Mouse (Mus musculus): ENCODE results near the gene Fam196b. TPM values are rescaled to one million over a fixed set of nuclear protein-coding genes. Genes with fewer than 3 reads are reported as not detected.

The Fam196b gene
- total RNA-seq, 1 experiment, result 0.36 TPM

DNA sequence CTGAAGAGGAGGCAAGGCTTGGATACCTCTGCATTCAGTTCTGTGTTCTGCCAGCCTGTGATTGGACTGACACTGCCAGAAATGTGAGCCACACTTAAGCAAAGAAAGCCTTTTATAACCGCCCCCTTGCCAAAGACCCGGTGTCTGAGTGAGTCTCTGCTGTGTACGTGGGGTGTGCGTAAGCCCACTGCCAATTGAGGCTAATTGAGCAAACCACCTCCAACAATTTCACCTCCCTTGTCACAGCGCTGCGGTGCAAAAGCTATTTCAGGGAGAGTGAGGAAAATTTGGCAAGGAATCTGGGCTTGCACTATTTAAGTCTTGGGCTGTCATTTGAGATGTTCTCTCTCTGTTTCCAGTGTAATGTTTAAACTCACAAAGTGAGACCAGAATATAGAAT is 106.4 kb downstream of the Fam196b start:
- Histone ChIP-seq H3K27ac (ENCODE audit: insufficient read depth, low read depth, low read length, poor library complexity, severe bottlenecking) (no peak overlapping the region), H3K36me3 (ENCODE audit: control insufficient read depth, insufficient read depth, low read length, poor library complexity, severe bottlenecking) (no peaks in the 10 kb centered on the region), H3K9ac (ENCODE audit: insufficient read depth, low read depth, low read length, poor library complexity, severe bottlenecking) (no peak overlapping the region), H3K4me1 (ENCODE audit: control insufficient read depth in 2 of 2, insufficient read depth in 2 of 2, low read length in 2 of 2, poor library complexity in 1 of 2) (peaks cover 0 to 5% of the 10 kb centered on the region in 2 experiments; a peak in 1 of 4 replicates), H3K4me3 (ENCODE audit: insufficient read depth in 1 of 2, low read depth in 1 of 2, low read length in 2 of 2, poor library complexity in 1 of 2, severe bottlenecking in 1 of 2) (no peak overlapping the region), H3K9me3 (ENCODE audit: control insufficient read depth, insufficient read depth, low read depth, low read length) (no peaks in the 10 kb centered on the region)
- DNase-seq (ENCODE audit: low read depth, low spot score), result no peak
- in situ Hi-C loops (cut with MboI; ENCODE audit: low sequenced_read_pairs in 2 of 2, unreplicated experiment in 2 of 2), result no loop called here
- TF ChIP-seq ZNF384 (IDR thresholded peaks at IDR 0.05; ENCODE audit: low read depth, low read length) (no peak), HCFC1 (IDR thresholded peaks at IDR 0.05; ENCODE audit: borderline replicate concordance, insufficient read depth, low read length) (no peak), CHD2 (IDR thresholded peaks at IDR 0.05; ENCODE audit: low read depth, low read length) (no peak), MAFK (IDR thresholded peaks at IDR 0.05; ENCODE audit: insufficient read depth, low read depth, low read length) (no peak), ZC3H11A (IDR thresholded peaks at IDR 0.05; ENCODE audit: borderline replicate concordance, low read depth, low read length) (no peak)

- DNase-seq (ENCODE audit: low read depth, low spot score), result no peak
- H3K9ac ChIP-seq (ENCODE audit: insufficient read depth, low read depth, low read length, poor library complexity, severe bottlenecking), result no peak overlapping the region
- TF ChIP-seq MAFK (IDR thresholded peaks at IDR 0.05; ENCODE audit: insufficient read depth, low read depth, low read length), result no peak
- no peak for TF ChIP-seq ZC3H11A (IDR thresholded peaks at IDR 0.05; ENCODE audit: borderline replicate concordance, low read depth, low read length)
- TF ChIP-seq CHD2 (IDR thresholded peaks at IDR 0.05; ENCODE audit: low read depth, low read length), result no peak
- no peak for TF ChIP-seq ZNF384 (IDR thresholded peaks at IDR 0.05; ENCODE audit: low read depth, low read length)
- TF ChIP-seq HCFC1 (IDR thresholded peaks at IDR 0.05; ENCODE audit: borderline replicate concordance, insufficient read depth, low read length), result no peak
- H3K4me3 ChIP-seq (ENCODE audit: insufficient read depth in 1 of 2, low read depth in 1 of 2, low read length in 2 of 2, poor library complexity in 1 of 2, severe bottlenecking in 1 of 2), result no peak overlapping the region
- H3K27ac ChIP-seq (ENCODE audit: insufficient read depth, low read depth, low read length, poor library complexity, severe bottlenecking), result no peak overlapping the region
- H3K36me3 ChIP-seq (ENCODE audit: control insufficient read depth, insufficient read depth, low read length, poor library complexity, severe bottlenecking), result no peaks in the 10 kb centered on the region
- peaks cover 0 to 2% of the 10 kb centered on the region in 2 experiments; a peak in 1 of 4 replicates for H3K4me1 ChIP-seq (ENCODE audit: control insufficient read depth in 2 of 2, insufficient read depth in 2 of 2, low read length in 2 of 2, poor library complexity in 1 of 2)
- in situ Hi-C loops (cut with MboI; ENCODE audit: low sequenced_read_pairs in 2 of 2, unreplicated experiment in 2 of 2), result no loop called here
- H3K9me3 ChIP-seq (ENCODE audit: control insufficient read depth, insufficient read depth, low read depth, low read length), result no peaks in the 10 kb centered on the region
Measured at GRCm38 (mm10) chr11:34424546-34424945, 109.9 kb downstream of the Fam196b start.

GRCm38 (mm10) chr11:34427212-34427611 is 112.6 kb downstream of the Fam196b start:
- no peaks in the 10 kb centered on the region for H3K9me3 ChIP-seq (ENCODE audit: control insufficient read depth, insufficient read depth, low read depth, low read length)
- no peak overlapping the region for H3K27ac ChIP-seq (ENCODE audit: insufficient read depth, low read depth, low read length, poor library complexity, severe bottlenecking)
- no peak for TF ChIP-seq HCFC1 (IDR thresholded peaks at IDR 0.05; ENCODE audit: borderline replicate concordance, insufficient read depth, low read length)
- no peak for TF ChIP-seq MAFK (IDR thresholded peaks at IDR 0.05; ENCODE audit: insufficient read depth, low read depth, low read length)
- no peak for TF ChIP-seq ZC3H11A (IDR thresholded peaks at IDR 0.05; ENCODE audit: borderline replicate concordance, low read depth, low read length)
- TF ChIP-seq ZNF384 (IDR thresholded peaks at IDR 0.05; ENCODE audit: low read depth, low read length), result no peak
- no peak for TF ChIP-seq CHD2 (IDR thresholded peaks at IDR 0.05; ENCODE audit: low read depth, low read length)
- in situ Hi-C loops (cut with MboI; ENCODE audit: low sequenced_read_pairs in 2 of 2, unreplicated experiment in 2 of 2), result no loop called here
- H3K4me1 ChIP-seq (ENCODE audit: control insufficient read depth in 2 of 2, insufficient read depth in 2 of 2, low read length in 2 of 2, poor library complexity in 1 of 2), result peaks cover 7 to 8% of the 10 kb centered on the region in 2 experiments; a peak in 3 of 4 replicates
- H3K9ac ChIP-seq (ENCODE audit: insufficient read depth, low read depth, low read length, poor library complexity, severe bottlenecking), result no peak overlapping the region
- no peak overlapping the region for H3K4me3 ChIP-seq (ENCODE audit: insufficient read depth in 1 of 2, low read depth in 1 of 2, low read length in 2 of 2, poor library complexity in 1 of 2, severe bottlenecking in 1 of 2)
- H3K36me3 ChIP-seq (ENCODE audit: control insufficient read depth, insufficient read depth, low read length, poor library complexity, severe bottlenecking), result no peaks in the 10 kb centered on the region
- no peak for DNase-seq (ENCODE audit: low read depth, low spot score)

DNA sequence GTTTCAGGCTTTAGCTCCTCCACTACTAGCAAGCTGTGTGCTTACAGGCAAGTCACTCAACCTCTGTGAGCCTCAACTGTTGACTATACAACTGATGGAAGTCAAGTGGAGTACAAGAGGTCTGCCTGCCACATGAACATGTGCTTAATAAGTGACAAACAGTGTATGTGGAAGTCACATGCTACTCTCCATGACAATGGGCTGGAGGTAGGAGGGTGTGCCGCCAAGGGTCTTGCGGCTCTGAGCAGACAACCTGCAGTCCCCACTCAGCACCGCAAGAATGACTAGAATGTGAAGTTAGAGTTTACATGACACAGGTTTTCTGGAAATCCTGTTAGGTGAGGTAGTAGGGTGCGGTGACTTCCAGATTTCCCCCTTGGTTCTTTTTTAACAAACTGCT is 116.3 kb downstream of the Fam196b start:
- Histone ChIP-seq H3K9ac (ENCODE audit: insufficient read depth, low read depth, low read length, poor library complexity, severe bottlenecking) (no peak overlapping the region), H3K4me3 (ENCODE audit: insufficient read depth in 1 of 2, low read depth in 1 of 2, low read length in 2 of 2, poor library complexity in 1 of 2, severe bottlenecking in 1 of 2) (no peak overlapping the region), H3K27ac (ENCODE audit: insufficient read depth, low read depth, low read length, poor library complexity, severe bottlenecking) (no peak overlapping the region), H3K9me3 (ENCODE audit: control insufficient read depth, insufficient read depth, low read depth, low read length) (no peaks in the 10 kb centered on the region), H3K36me3 (ENCODE audit: control insufficient read depth, insufficient read depth, low read length, poor library complexity, severe bottlenecking) (no peaks in the 10 kb centered on the region), H3K4me1 (ENCODE audit: control insufficient read depth in 2 of 2, insufficient read depth in 2 of 2, low read length in 2 of 2, poor library complexity in 1 of 2) (peaks cover 6 to 9% of the 10 kb centered on the region in 2 experiments; a peak in 3 of 4 replicates)
- peak; percentile 59 for DNase-seq (ENCODE audit: low read depth, low spot score)
- in situ Hi-C loops (cut with MboI; ENCODE audit: low sequenced_read_pairs in 2 of 2, unreplicated experiment in 2 of 2), result no loop called here
- no peak for TF ChIP-seq ZC3H11A (IDR thresholded peaks at IDR 0.05; ENCODE audit: borderline replicate concordance, low read depth, low read length)
- no peak for TF ChIP-seq ZNF384 (IDR thresholded peaks at IDR 0.05; ENCODE audit: low read depth, low read length)
- TF ChIP-seq MAFK (IDR thresholded peaks at IDR 0.05; ENCODE audit: insufficient read depth, low read depth, low read length), result peak; percentile 46; the same call in 1 of the 2 replicates
- TF ChIP-seq CHD2 (IDR thresholded peaks at IDR 0.05; ENCODE audit: low read depth, low read length), result 0 out of 2 replicates have a peak, but pooled peaks have one; percentile 9
- TF ChIP-seq HCFC1 (IDR thresholded peaks at IDR 0.05; ENCODE audit: borderline replicate concordance, insufficient read depth, low read length), result no peak

Data from ES-E14 (cell line).